Mouse (Mus musculus): ENCODE measurements around the gene Stard10. TPM values are rescaled to one million over a fixed set of nuclear protein-coding genes. Genes with fewer than 3 reads are reported as not detected.

The Stard10 gene
- polyA plus RNA-seq, 1 experiment, result 619 TPM

GRCm38 (mm10) chr7:101378796-101379465 is 62.0 kb downstream of the Stard10 start:
- H3K36me3 ChIP-seq (ENCODE audit: control insufficient read depth, insufficient read depth, low read length), result no peaks in the 10 kb centered on the region
- no peaks in the 10 kb centered on the region for H3K4me1 ChIP-seq (ENCODE audit: control insufficient read depth, insufficient read depth, low read length)
- TF ChIP-seq POLR2A (IDR thresholded peaks at IDR 0.05; ENCODE audit: control insufficient read depth, low read depth, low read length) (no peak), CTCF (IDR thresholded peaks at IDR 0.05; ENCODE audit: control insufficient read depth, insufficient read depth, insufficient replicate concordance, low read depth, low read length) (no peak)
- H3K27ac ChIP-seq (ENCODE audit: control insufficient read depth, insufficient read depth, low read depth, low read length), result no peak overlapping the region; the same call in 1 of the 2 replicates
- no peak overlapping the region for H3K4me3 ChIP-seq (ENCODE audit: control insufficient read depth, low read depth, low read length)
- no peaks in the 10 kb centered on the region for H3K27me3 ChIP-seq (ENCODE audit: control insufficient read depth, insufficient read depth, low read length)

- Histone ChIP-seq H3K27ac (ENCODE audit: control insufficient read depth, insufficient read depth, low read depth, low read length) (no peak overlapping the region), H3K36me3 (ENCODE audit: control insufficient read depth, insufficient read depth, low read length) (no peaks in the 10 kb centered on the region), H3K4me1 (ENCODE audit: control insufficient read depth, insufficient read depth, low read length) (no peaks in the 10 kb centered on the region), H3K4me3 (ENCODE audit: control insufficient read depth, low read depth, low read length) (no peak overlapping the region), H3K27me3 (ENCODE audit: control insufficient read depth, insufficient read depth, low read length) (no peaks in the 10 kb centered on the region)
- TF ChIP-seq CTCF (IDR thresholded peaks at IDR 0.05; ENCODE audit: control insufficient read depth, insufficient read depth, insufficient replicate concordance, low read depth, low read length) (no peak), POLR2A (IDR thresholded peaks at IDR 0.05; ENCODE audit: control insufficient read depth, low read depth, low read length) (no peak)
These were observed 62.8 kb downstream of the Stard10 start for GRCm38 (mm10) chr7:101379732-101380131.

GRCm38 (mm10) chr7:101381512-101381911 is 64.6 kb downstream of the Stard10 start:
- Histone ChIP-seq H3K4me1 (ENCODE audit: control insufficient read depth, insufficient read depth, low read length) (no peaks in the 10 kb centered on the region), H3K36me3 (ENCODE audit: control insufficient read depth, insufficient read depth, low read length) (no peaks in the 10 kb centered on the region), H3K27me3 (ENCODE audit: control insufficient read depth, insufficient read depth, low read length) (no peaks in the 10 kb centered on the region), H3K27ac (ENCODE audit: control insufficient read depth, insufficient read depth, low read depth, low read length) (no peak overlapping the region), H3K4me3 (ENCODE audit: control insufficient read depth, low read depth, low read length) (no peak overlapping the region)
- no peak for TF ChIP-seq POLR2A (IDR thresholded peaks at IDR 0.05; ENCODE audit: control insufficient read depth, low read depth, low read length)
- TF ChIP-seq CTCF (IDR thresholded peaks at IDR 0.05; ENCODE audit: control insufficient read depth, insufficient read depth, insufficient replicate concordance, low read depth, low read length), result no peak

GRCm38 (mm10) chr7:101382378-101382777 is 65.5 kb downstream of the Stard10 start:
- no peak overlapping the region for H3K4me3 ChIP-seq (ENCODE audit: control insufficient read depth, low read depth, low read length)
- H3K27ac ChIP-seq (ENCODE audit: control insufficient read depth, insufficient read depth, low read depth, low read length), result no peak overlapping the region
- no peaks in the 10 kb centered on the region for H3K36me3 ChIP-seq (ENCODE audit: control insufficient read depth, insufficient read depth, low read length)
- H3K4me1 ChIP-seq (ENCODE audit: control insufficient read depth, insufficient read depth, low read length), result no peaks in the 10 kb centered on the region
- H3K27me3 ChIP-seq (ENCODE audit: control insufficient read depth, insufficient read depth, low read length), result no peaks in the 10 kb centered on the region
- TF ChIP-seq CTCF (IDR thresholded peaks at IDR 0.05; ENCODE audit: control insufficient read depth, insufficient read depth, insufficient replicate concordance, low read depth, low read length) (peak; percentile 13; the same call in 1 of the 2 replicates), POLR2A (IDR thresholded peaks at IDR 0.05; ENCODE audit: control insufficient read depth, low read depth, low read length) (no peak)

- Histone ChIP-seq H3K27ac (ENCODE audit: control insufficient read depth, insufficient read depth, low read depth, low read length) (no peak overlapping the region), H3K36me3 (ENCODE audit: control insufficient read depth, insufficient read depth, low read length) (no peaks in the 10 kb centered on the region), H3K4me3 (ENCODE audit: control insufficient read depth, low read depth, low read length) (no peak overlapping the region), H3K4me1 (ENCODE audit: control insufficient read depth, insufficient read depth, low read length) (no peaks in the 10 kb centered on the region), H3K27me3 (ENCODE audit: control insufficient read depth, insufficient read depth, low read length) (no peaks in the 10 kb centered on the region)
- TF ChIP-seq POLR2A (IDR thresholded peaks at IDR 0.05; ENCODE audit: control insufficient read depth, low read depth, low read length) (no peak), CTCF (IDR thresholded peaks at IDR 0.05; ENCODE audit: control insufficient read depth, insufficient read depth, insufficient replicate concordance, low read depth, low read length) (no peak)
These were observed 66.9 kb downstream of the Stard10 start for GRCm38 (mm10) chr7:101383756-101384155.

GRCm38 (mm10) chr7:101384931-101385330 is 68.0 kb downstream of the Stard10 start:
- H3K4me3 ChIP-seq (ENCODE audit: control insufficient read depth, low read depth, low read length), result no peak overlapping the region
- TF ChIP-seq CTCF (IDR thresholded peaks at IDR 0.05; ENCODE audit: control insufficient read depth, insufficient read depth, insufficient replicate concordance, low read depth, low read length) (no peak), POLR2A (IDR thresholded peaks at IDR 0.05; ENCODE audit: control insufficient read depth, low read depth, low read length) (no peak)
- no peaks in the 10 kb centered on the region for H3K4me1 ChIP-seq (ENCODE audit: control insufficient read depth, insufficient read depth, low read length)
- H3K27me3 ChIP-seq (ENCODE audit: control insufficient read depth, insufficient read depth, low read length), result no peaks in the 10 kb centered on the region
- H3K27ac ChIP-seq (ENCODE audit: control insufficient read depth, insufficient read depth, low read depth, low read length), result no peak overlapping the region
- H3K36me3 ChIP-seq (ENCODE audit: control insufficient read depth, insufficient read depth, low read length), result no peaks in the 10 kb centered on the region

- Histone ChIP-seq H3K4me1 (ENCODE audit: control insufficient read depth, insufficient read depth, low read length) (no peaks in the 10 kb centered on the region), H3K27me3 (ENCODE audit: control insufficient read depth, insufficient read depth, low read length) (no peaks in the 10 kb centered on the region), H3K36me3 (ENCODE audit: control insufficient read depth, insufficient read depth, low read length) (no peaks in the 10 kb centered on the region), H3K27ac (ENCODE audit: control insufficient read depth, insufficient read depth, low read depth, low read length) (no peak overlapping the region), H3K4me3 (ENCODE audit: control insufficient read depth, low read depth, low read length) (no peak overlapping the region)
- TF ChIP-seq POLR2A (IDR thresholded peaks at IDR 0.05; ENCODE audit: control insufficient read depth, low read depth, low read length), result no peak
- TF ChIP-seq CTCF (IDR thresholded peaks at IDR 0.05; ENCODE audit: control insufficient read depth, insufficient read depth, insufficient replicate concordance, low read depth, low read length), result no peak
These were observed 68.4 kb downstream of the Stard10 start for GRCm38 (mm10) chr7:101385331-101385733.
